Mouse (Mus musculus) limb, embryonic 14.5 days (tissue): Measurements from ENCODE around the gene Smoc2. TPM values are rescaled to one million over a fixed set of nuclear protein-coding genes. Genes with fewer than 3 reads are reported as not detected.
A peak's percentile ranks its signal among the peaks of the same experiment; 100 is the strongest.

Source experiments
- ATAC-seq: fragments of 200-750 bp; cut with Nextera tagmentation; 2 replicates; pipeline ENCODE4 v1.8.0; 2017; ENCODE audit warnings: low read depth, moderate number of reproducible peaks, moderate TSS enrichment; ENCODE audit not compliant: low FRiP score
- DNase-seq: peaks from one replicate; pipeline ENCODE4 v3.0.0-alpha.2; 2015; ENCODE audit warnings: low spot score
- H3K27ac ChIP-seq: fragments of 300-500 bp; sonication (generic); replicated peaks from 2 replicates; pipeline ENCODE4 v1.5.1; 2014; ENCODE audit warnings: low read depth, mild to moderate bottlenecking, low read length, moderate library complexity, mixed read lengths
- H3K27me3 ChIP-seq: fragments of 300-500 bp; sonication (generic); 2 replicates; pipeline ENCODE4 v1.6.1; 2014; ENCODE audit warnings: low read length, mixed read lengths; ENCODE audit not compliant: control insufficient read depth, insufficient read depth
- H3K36me3 ChIP-seq: fragments of 300-500 bp; sonication (generic); 2 replicates; pipeline ENCODE4 v1.6.1; 2014; ENCODE audit warnings: mild to moderate bottlenecking, low read length, moderate library complexity, mixed read lengths; ENCODE audit not compliant: control insufficient read depth, insufficient read depth
- H3K4me1 ChIP-seq: fragments of 300-500 bp; sonication (generic); 2 replicates; pipeline ENCODE4 v1.6.1; 2014; ENCODE audit warnings: antibody characterized with exemption, low read length, mixed read lengths; ENCODE audit not compliant: control insufficient read depth, insufficient read depth
- H3K4me2 ChIP-seq: fragments of 300-500 bp; sonication (generic); replicated peaks from 2 replicates; pipeline ENCODE4 v1.6.1; 2014; ENCODE audit warnings: low read depth, mild to moderate bottlenecking, low read length, moderate library complexity; ENCODE audit not compliant: severe bottlenecking
- H3K4me3 ChIP-seq: fragments of 300-500 bp; sonication (generic); replicated peaks from 2 replicates; pipeline ENCODE4 v1.5.1; 2014; ENCODE audit warnings: low read length
- H3K9ac ChIP-seq: fragments of 300-500 bp; sonication (generic); 2 replicates; pipeline ENCODE4 v1.6.1; 2014; ENCODE audit warnings: mild to moderate bottlenecking, low read depth, low read length, moderate library complexity; ENCODE audit not compliant: severe bottlenecking
- H3K9me3 ChIP-seq: fragments of 300-500 bp; sonication (generic); 2 replicates; pipeline ENCODE4 v1.6.1; 2016; ENCODE audit warnings: low read length; ENCODE audit not compliant: control insufficient read depth
- POLR2A ChIP-seq: fragments of 200-500 bp; IDR thresholded peaks from 2 replicates; pipeline ENCODE4 v1.8.0; 2012; ENCODE audit warnings: inconsistent platforms, mild to moderate bottlenecking, moderate library complexity, borderline replicate concordance; ENCODE audit not compliant: insufficient read depth, insufficient read length; ENCODE audit errors: extremely low read depth
- WGBS: fragments of 180-500 bp; shearing (Covaris S2); extraction: QIAGEN DNeasy Blood & Tissue Kit; methylation state at CpG from one replicate; pipeline ENCODE4 v1.1.7; 2014; 5-methylcytosine and 5-hydroxymethylcytosine counted together
- polyA plus RNA-seq, 2 experiments: library from polyadenylated mRNA; depleted of rRNA in 1 of 2; stranded (reverse) in 1 of 2; unstranded in 1 of 2; fragments of >200 nt; fragmentation: Nextera tagmentation in 1 of 2; extraction: Ambion mirVana in 1 of 2; gene quantifications; 2 replicates each; pipeline versions ENCODE4 v1.2.1 to v1.2.3; 2012 to 2014

The Smoc2 gene
- polyA plus RNA-seq (2012; rRNA removed) (152 and 158 TPM in 2 replicates), polyA plus RNA-seq (2014; fragmentation: Nextera tagmentation; extraction: Ambion mirVana) (168 and 173 TPM in 2 replicates)

DNA sequence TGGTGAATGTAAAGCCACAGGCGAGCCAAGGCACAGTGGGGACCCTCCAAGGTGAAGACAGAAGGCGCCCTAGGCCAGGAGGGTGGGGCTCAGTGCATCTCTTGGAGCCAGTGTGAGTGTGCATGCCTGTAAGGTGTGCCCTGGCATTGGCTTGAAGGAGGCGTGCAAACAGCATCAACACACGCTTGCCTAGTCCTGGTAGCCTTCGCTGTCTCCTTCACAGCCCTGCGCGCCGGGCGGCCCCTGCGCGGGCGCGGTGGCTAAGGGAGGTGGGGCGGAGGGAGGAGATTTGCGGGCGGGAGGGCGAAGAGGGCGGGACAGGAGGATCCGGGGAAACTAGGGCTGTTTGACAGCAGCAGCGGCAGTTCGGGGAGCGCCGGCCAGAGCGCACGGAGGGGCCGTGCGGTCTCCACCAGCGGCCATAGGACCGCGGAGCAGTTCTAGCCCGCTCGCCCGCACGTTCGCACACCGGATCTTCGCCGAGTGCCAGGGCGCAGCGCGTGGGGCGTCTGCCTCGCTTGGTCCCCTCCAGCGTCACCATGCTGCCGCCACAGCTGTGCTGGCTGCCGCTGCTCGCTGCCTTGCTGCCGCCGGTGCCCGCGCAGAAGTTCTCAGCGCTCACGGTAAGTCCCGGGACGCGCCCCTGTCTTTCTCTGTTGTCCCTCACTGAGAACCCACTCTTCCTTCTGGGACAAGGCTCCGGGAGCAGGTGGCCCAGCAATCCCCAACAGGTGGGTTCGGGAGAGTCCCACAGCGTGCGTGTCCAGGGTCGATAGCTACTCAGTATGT, at the start of gene Smoc2:
Smoc2 (plus strand) TSS at position 330 of the 789 bp plus-strand sequence.
- Histone ChIP-seq H3K9ac (peak within 1 kb of the TSS; percentile 59), H3K4me3 (peak within 1 kb of the TSS; percentile 64), H3K27ac (peak within 1 kb of the TSS; percentile 49; the same call in 1 of the 2 replicates), H3K27me3 (0 out of 2 replicates have a peak, but pooled peaks cover 8% of the 10 kb centered on the region), H3K9me3 (no peaks in the 10 kb centered on the region), H3K4me1 (peaks cover 14% of the 10 kb centered on the region), H3K36me3 (no peaks in the 10 kb centered on the region), H3K4me2 (peak within 1 kb of the TSS; percentile 92)
- WGBS, result under 1% methylated on average over 35 of the region's 61 CpGs
- DNase-seq (peak; percentile 70), ATAC-seq (peak; percentile 77; the same call in 1 of the 2 replicates)
- TF ChIP-seq POLR2A, result 0 out of 2 replicates have a peak, but pooled peaks have one; percentile 18

DNA sequence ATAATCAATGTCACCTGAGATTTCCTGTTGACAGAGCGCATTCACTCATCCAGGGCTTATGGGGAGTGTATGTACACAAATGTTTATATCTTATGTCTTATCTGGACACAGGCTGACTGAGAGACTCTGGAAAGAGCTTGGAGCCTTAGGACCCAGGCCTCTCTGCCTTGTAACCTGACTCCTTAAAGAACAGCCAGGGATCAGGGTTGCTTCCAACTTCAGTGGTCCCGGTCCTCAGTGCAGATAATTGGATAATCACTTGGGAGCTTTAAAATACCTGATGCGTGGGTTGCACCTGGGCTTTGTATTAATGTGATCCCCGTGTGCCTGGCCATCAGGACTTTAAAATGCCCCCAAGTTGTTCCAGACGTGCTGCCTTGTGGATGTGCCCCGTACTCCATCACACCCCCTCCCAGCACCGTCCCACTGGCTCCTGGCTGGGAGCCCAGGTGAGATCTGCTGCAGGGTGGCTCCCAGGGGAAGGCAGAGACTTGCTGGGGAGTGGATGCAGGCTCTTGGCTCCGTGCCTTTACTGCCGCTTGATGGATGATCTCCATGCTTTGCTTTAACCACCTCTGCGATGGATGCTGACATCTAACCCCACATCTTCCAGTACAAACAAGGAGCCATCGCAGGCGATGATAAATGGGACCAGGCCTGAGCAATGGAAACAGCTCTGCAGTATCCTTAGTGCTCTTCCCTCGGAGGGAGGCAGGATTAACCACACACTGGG, 48.4 kb upstream of the Smoc2 start:
- peak overlapping the region; percentile 39; the same call in 1 of the 2 replicates for H3K27ac ChIP-seq
- no peaks in the 10 kb centered on the region for H3K36me3 ChIP-seq
- 9% methylated on average over 13 of the region's 13 CpGs for WGBS
- H3K9me3 ChIP-seq, result no peaks in the 10 kb centered on the region
- ATAC-seq (peak; percentile 58), DNase-seq (peak; percentile 63)
- no peak overlapping the region for H3K4me2 ChIP-seq
- H3K27me3 ChIP-seq, result no peaks in the 10 kb centered on the region
- H3K4me3 ChIP-seq, result no peak overlapping the region
- H3K9ac ChIP-seq, result no peak overlapping the region; the same call in 1 of the 2 replicates
- peaks cover 22% of the 10 kb centered on the region for H3K4me1 ChIP-seq
- no peak for TF ChIP-seq POLR2A

DNA sequence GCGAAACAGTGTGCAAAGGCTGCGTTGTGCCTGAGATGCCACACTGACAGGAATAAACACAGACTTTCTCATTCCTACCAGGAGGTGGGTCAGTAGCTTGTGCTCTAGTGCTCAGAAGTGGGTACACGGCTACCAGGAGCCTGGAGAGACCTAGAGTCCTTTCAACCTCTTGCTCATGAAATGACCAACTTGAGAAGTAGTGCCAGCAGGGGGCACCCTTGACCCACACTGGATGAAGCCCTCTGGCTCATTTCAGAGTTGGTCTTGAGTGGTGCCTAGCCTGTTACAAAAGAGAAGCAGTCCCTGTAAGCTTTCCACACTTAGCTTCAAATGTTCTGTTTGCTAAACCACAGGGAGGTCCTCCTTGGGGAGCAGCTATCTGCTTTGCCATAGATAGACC, 46.7 kb upstream of the Smoc2 start:
- ATAC-seq, result no peak; the same call in 1 of the 2 replicates
- no peaks in the 10 kb centered on the region for H3K36me3 ChIP-seq
- no peak overlapping the region for H3K4me2 ChIP-seq
- no peak overlapping the region for H3K4me3 ChIP-seq
- no peak overlapping the region for H3K27ac ChIP-seq
- no peak overlapping the region for H3K9ac ChIP-seq
- no peak for TF ChIP-seq POLR2A
- H3K4me1 ChIP-seq, result peaks cover 29% of the 10 kb centered on the region
- no peaks in the 10 kb centered on the region for H3K27me3 ChIP-seq
- WGBS, result 59% methylated on average over 3 of the region's 3 CpGs
- no peaks in the 10 kb centered on the region for H3K9me3 ChIP-seq
- peak; percentile 85 for DNase-seq

DNA sequence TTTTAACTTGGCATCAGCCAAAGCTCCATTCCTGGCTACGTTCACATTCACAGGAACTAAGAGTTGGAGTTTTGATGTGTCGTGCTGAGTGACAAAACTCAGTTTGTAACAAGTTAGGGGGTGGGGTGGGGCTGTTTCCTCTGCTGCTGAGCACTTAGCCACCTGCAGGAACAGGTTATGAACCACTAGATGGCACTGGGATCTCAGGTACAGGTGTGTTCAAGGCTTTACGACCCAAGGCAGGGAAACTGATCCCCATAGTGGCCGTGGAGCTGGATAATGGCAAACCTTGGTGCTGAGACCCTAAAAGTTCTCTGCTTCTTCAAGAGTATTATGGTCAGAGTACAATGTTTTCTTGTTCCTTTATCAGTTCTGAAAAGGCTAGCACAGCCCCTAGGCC, 45.6 kb upstream of the Smoc2 start:
- no peak overlapping the region for H3K27ac ChIP-seq
- WGBS, result 32% methylated on average over 4 of the region's 4 CpGs
- H3K4me3 ChIP-seq, result no peak overlapping the region
- no peaks in the 10 kb centered on the region for H3K36me3 ChIP-seq
- no peaks in the 10 kb centered on the region for H3K9me3 ChIP-seq
- TF ChIP-seq POLR2A, result no peak
- no peak for ATAC-seq
- H3K9ac ChIP-seq, result no peak overlapping the region
- DNase-seq, result no peak
- no peak overlapping the region for H3K4me2 ChIP-seq
- no peaks in the 10 kb centered on the region for H3K27me3 ChIP-seq
- H3K4me1 ChIP-seq, result peaks cover 30% of the 10 kb centered on the region

DNA sequence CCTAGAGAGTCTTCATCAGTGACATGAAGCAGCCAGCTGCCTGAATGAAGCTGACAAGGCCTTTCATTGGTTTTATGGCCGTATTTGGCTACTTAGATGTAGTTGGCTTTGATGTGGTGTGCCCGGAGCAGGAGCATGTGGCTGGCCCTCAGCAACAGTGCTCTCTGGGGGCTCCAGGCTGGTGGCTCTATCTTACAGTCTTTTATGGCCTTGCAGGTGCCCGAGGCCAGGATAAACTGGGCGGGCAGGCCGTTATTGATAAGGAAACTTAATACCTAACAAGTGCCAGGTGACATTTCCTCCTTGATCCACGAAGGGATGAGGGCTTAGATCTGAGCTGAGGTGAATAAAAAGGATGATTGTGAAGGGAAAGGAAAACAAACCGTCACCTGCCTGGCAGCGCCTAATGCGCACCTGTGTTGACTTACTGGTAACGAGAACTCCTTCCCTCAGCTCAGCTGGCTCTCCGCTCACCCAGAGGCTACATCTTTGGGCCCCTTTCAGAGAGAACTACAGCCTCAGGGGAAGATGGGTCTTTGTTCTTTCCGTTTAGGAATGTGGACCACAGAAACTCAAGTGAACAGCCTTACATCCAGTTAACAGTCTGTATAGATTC, 44.4 kb upstream of the Smoc2 start:
- no peak for DNase-seq

More for the DNA sequence above, 44.4 kb upstream of the Smoc2 start:
- no peaks in the 10 kb centered on the region for H3K27me3 ChIP-seq
- H3K4me1 ChIP-seq, result peaks cover 28% of the 10 kb centered on the region
- no peak overlapping the region for H3K4me2 ChIP-seq
- no peak overlapping the region for H3K4me3 ChIP-seq
- WGBS, result 34% methylated on average over 12 of the region's 12 CpGs
- TF ChIP-seq POLR2A, result no peak
- H3K9ac ChIP-seq, result no peak overlapping the region
- H3K27ac ChIP-seq, result no peak overlapping the region
- H3K36me3 ChIP-seq, result no peaks in the 10 kb centered on the region
- no peaks in the 10 kb centered on the region for H3K9me3 ChIP-seq
- no peak for ATAC-seq
